Mouse (Mus musculus) ES-E14 (cell line): Measurements from ENCODE around the gene 4921524J17Rik. TPM values are rescaled to one million over a fixed set of nuclear protein-coding genes. Genes with fewer than 3 reads are reported as not detected.
A peak's percentile ranks its signal among the peaks of the same experiment; 100 is the strongest.

Experiments
- DNase-seq: peaks from one replicate; pipeline ENCODE4 v3.0.0-alpha.2; 2013; ENCODE audit warnings: low read depth, low spot score
- H3K27ac ChIP-seq: 2 replicates; pipeline ENCODE4 v1.5.1; 2012; ENCODE audit warnings: low read depth, mild to moderate bottlenecking, low read length, moderate library complexity, mixed read lengths; ENCODE audit not compliant: poor library complexity, insufficient read depth, severe bottlenecking
- H3K36me3 ChIP-seq: 2 replicates; pipeline ENCODE4 v1.6.1; 2012; ENCODE audit warnings: mild to moderate bottlenecking, low read length, moderate library complexity, mixed read lengths; ENCODE audit not compliant: control insufficient read depth, poor library complexity, insufficient read depth, severe bottlenecking
- H3K4me1 ChIP-seq, 2 experiments: fragments of 150-350 bp in 1 of 2; sonication (generic) in 1 of 2; 2 replicates each; pipeline ENCODE4 v1.6.1; 2012; ENCODE audit warnings: low read length in 2 of 2, mild to moderate bottlenecking in 1 of 2, mixed read lengths in 1 of 2; ENCODE audit not compliant: control insufficient read depth in 2 of 2, insufficient read depth in 2 of 2, poor library complexity in 1 of 2
- H3K4me3 ChIP-seq, 2 experiments: fragments of 150-350 bp in 1 of 2; sonication (generic) in 1 of 2; 2 replicates each; pipeline ENCODE4 v1.5.1; 2012; ENCODE audit warnings: low read length in 2 of 2, low read depth in 1 of 2, mild to moderate bottlenecking in 1 of 2, mixed read lengths in 1 of 2; ENCODE audit not compliant: insufficient read depth in 1 of 2, poor library complexity in 1 of 2, severe bottlenecking in 1 of 2
- H3K9ac ChIP-seq: 2 replicates; pipeline ENCODE4 v1.6.1; 2012; ENCODE audit warnings: low read depth, mild to moderate bottlenecking, low read length, mixed read lengths; ENCODE audit not compliant: poor library complexity, insufficient read depth, severe bottlenecking
- H3K9me3 ChIP-seq: fragments of 150-350 bp; sonication (generic); 2 replicates; pipeline ENCODE4 v1.6.1; 2012; ENCODE audit warnings: low read depth, mild to moderate bottlenecking, low read length; ENCODE audit not compliant: control insufficient read depth, insufficient read depth
- CHD2 ChIP-seq: IDR thresholded peaks from 2 replicates; pipeline ENCODE4 v1.6.1; 2014; ENCODE audit warnings: mild to moderate bottlenecking, low read depth, low read length, inconsistent platforms
- HCFC1 ChIP-seq: IDR thresholded peaks from 2 replicates; pipeline ENCODE4 v1.6.1; 2012; ENCODE audit warnings: low read length, inconsistent platforms, borderline replicate concordance; ENCODE audit not compliant: insufficient read depth
- MAFK ChIP-seq: IDR thresholded peaks from 2 replicates; pipeline ENCODE4 v1.6.1; 2014; ENCODE audit warnings: mild to moderate bottlenecking, low read depth, low read length, inconsistent platforms; ENCODE audit not compliant: insufficient read depth
- ZC3H11A ChIP-seq: IDR thresholded peaks from 2 replicates; pipeline ENCODE4 v1.6.1; 2012; ENCODE audit warnings: low read depth, mild to moderate bottlenecking, inconsistent platforms, low read length, borderline replicate concordance
- ZNF384 ChIP-seq: IDR thresholded peaks from 2 replicates; pipeline ENCODE4 v1.6.1; 2012; ENCODE audit warnings: low read depth, low read length, inconsistent platforms
- in situ Hi-C, 2 experiments: fragments of 600-800 bp; cut with MboI; formaldehyde crosslinking; loops; one replicate each; pipeline ENCODE4 v1.15.1; 2025; ENCODE audit warnings: low sequenced_read_pairs in 2 of 2, inconsistent platforms in 1 of 2; ENCODE audit not compliant: unreplicated experiment in 2 of 2
- total RNA-seq: library from RNA; depleted of rRNA; stranded (reverse); fragments of 300-350 nt; gene quantifications from 2 replicates; pipeline ENCODE4 v1.2.3, GENCODE M21; 2012

The 4921524J17Rik gene
- total RNA-seq, 1 experiment = 19.5 TPM

- DNase-seq = no peak
- Histone ChIP-seq H3K4me1 (no peaks in the 10 kb centered on the region; a peak in 1 of 4 replicates), H3K36me3 (no peaks in the 10 kb centered on the region), H3K9ac (no peak overlapping the region), H3K4me3 (no peak overlapping the region), H3K9me3 (no peaks in the 10 kb centered on the region), H3K27ac (no peak overlapping the region)
- TF ChIP-seq ZC3H11A (no peak), ZNF384 (0 out of 2 replicates have a peak, but pooled peaks have one; percentile 37), MAFK (no peak), CHD2 (no peak), HCFC1 (no peak)
- in situ Hi-C loops = no loop called here
Measured at GRCm38 (mm10) chr8:85452328-85452727, 19.7 kb upstream of the 4921524J17Rik start.

DNA sequence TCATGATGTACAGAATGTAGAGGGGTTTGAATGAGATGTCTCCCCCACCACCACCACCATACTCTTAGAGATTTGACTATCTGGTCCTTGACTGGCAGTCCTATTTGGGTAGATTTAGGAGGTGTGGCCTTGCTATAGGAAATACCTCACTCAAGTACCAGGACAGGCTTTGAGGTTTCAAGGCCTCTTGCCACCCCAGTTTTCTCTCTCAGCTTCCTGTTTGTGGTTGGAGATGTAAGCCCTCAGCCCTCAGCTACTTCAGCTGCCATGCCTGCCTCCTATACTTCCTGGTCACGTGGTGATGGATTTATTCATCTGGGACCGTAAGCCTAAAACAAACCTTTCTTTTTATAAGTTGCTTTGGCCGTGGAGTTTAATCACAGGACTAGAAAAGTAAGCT, 17.7 kb upstream of the 4921524J17Rik start:
- H3K4me3 ChIP-seq = no peak overlapping the region
- peaks cover 0 to 6% of the 10 kb centered on the region in 2 experiments; a peak in 2 of 4 replicates for H3K4me1 ChIP-seq
- H3K9me3 ChIP-seq = no peaks in the 10 kb centered on the region
- H3K9ac ChIP-seq = no peak overlapping the region
- H3K36me3 ChIP-seq = no peaks in the 10 kb centered on the region
- no peak overlapping the region for H3K27ac ChIP-seq
- no peak for TF ChIP-seq MAFK
- no peak for TF ChIP-seq CHD2
- no peak for TF ChIP-seq HCFC1
- TF ChIP-seq ZC3H11A = no peak
- no peak for TF ChIP-seq ZNF384
- in situ Hi-C loops = no loop called here
- DNase-seq = no peak

DNA sequence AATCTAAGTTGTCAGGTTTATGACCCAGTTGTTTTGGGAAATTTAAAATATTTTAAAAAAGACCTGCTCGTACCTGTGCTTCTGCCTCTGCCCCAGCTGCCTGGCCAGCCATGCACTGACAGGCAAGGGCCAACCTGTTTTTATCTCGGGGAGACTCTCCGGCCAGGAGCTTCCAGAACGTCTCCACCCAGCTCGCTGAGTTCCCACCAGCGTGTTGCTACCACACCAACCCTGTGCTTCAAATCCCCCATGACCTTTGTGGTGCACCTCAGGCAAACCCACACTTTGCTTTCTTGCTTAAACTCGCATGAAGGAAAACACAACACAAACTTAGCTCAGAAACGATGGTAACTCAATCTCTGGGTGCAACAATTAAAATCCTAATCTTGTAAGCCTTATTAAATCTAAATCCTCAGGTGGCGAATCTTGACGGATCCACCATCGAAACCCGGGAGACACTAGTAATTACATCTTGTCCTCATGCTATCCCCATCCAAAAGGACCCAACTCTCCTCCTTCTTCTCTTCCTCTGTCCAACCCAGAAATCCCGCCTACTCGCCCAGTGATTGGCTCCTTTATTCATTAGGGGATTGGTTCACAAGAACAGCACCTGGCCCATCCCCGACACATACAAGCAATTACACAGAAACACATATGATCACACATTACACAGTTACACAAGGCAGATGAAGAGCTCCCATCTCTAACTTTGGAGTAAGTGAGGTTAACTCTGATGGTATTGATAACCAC, 13.5 kb upstream of the 4921524J17Rik start:
- no peak for DNase-seq
- H3K27ac ChIP-seq = no peak overlapping the region
- H3K4me3 ChIP-seq = peak overlapping the region in 1 of 2 experiments; percentile 52; a peak in 3 of 4 replicates
- TF ChIP-seq ZNF384 (no peak), CHD2 (no peak), HCFC1 (no peak), MAFK (no peak), ZC3H11A (no peak)
- peak overlapping the region; percentile 55 for H3K9ac ChIP-seq
- in situ Hi-C loops = no loop called here
- no peaks in the 10 kb centered on the region for H3K9me3 ChIP-seq
- peaks cover 10 to 12% of the 10 kb centered on the region in 2 experiments; a peak in 3 of 4 replicates for H3K4me1 ChIP-seq
- no peaks in the 10 kb centered on the region for H3K36me3 ChIP-seq

GRCm38 (mm10) chr8:85444092-85444491, 11.5 kb upstream of the 4921524J17Rik start:
- DNase-seq = no peak
- Histone ChIP-seq H3K9ac (no peak overlapping the region; the same call in 1 of the 2 replicates), H3K9me3 (no peaks in the 10 kb centered on the region), H3K36me3 (no peaks in the 10 kb centered on the region), H3K4me3 (no peak overlapping the region), H3K27ac (no peak overlapping the region; the same call in 1 of the 2 replicates), H3K4me1 (peaks cover 10 to 13% of the 10 kb centered on the region in 2 experiments; a peak in 3 of 4 replicates)
- in situ Hi-C loops = no loop called here
- no peak for TF ChIP-seq HCFC1
- TF ChIP-seq MAFK = no peak
- TF ChIP-seq ZC3H11A = no peak
- TF ChIP-seq ZNF384 = no peak
- TF ChIP-seq CHD2 = no peak
